28 mouse cellular contexts compared by ENCODE assay signal in the genomic region with DNA sequence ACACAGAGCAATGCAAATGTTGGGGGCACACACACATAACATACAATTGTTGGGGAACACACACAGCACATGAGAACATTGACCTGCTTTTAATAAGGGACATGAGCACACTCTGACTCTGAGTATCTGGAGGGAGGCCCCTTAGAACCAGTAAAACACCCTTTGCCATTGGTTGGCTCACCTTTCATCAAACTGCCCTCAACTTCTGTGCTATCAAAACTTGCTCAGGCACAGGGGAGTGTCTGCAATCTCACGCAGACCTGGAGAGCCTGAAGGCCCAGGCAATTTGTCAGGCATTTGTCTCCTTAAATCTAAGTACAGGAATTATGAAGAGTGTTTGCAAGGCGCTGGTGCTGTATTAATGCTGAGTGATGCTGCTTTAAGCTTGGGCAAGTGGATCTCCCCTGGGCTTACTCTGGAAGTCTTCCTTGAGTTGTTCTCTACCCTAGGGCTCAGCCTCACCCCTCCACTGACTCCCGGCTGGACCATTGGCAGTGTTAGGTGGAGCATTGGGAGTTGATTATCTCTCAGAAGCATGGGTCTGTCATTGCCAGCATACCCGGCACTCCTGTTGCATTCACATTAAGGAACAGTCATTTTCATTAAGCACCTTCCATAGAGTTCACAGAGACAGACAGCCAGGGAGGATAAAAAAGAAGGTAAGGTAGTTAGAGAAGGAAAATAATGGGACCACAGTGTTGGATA.
A peak's percentile ranks its signal among the peaks of the same experiment; 100 is the strongest.
DNase-seq lines count a peak whose midpoint lies in the region; ATAC-seq and TF ChIP-seq lines count a peak whose summit lies in the region.
"Had no signal": no experiment of that assay in that cellular context is flagged by ENCODE, and none has a peak within 500 bp of the region (broad histone marks: within the 10 kb centered on the region; RNA-seq: fewer than 3 reads in every experiment).

No protein-coding gene starts in this region.

- H3K4me1 ChIP-seq in liver, embryonic 12.5 days = peaks cover 25% of the 10 kb centered on the region
- H3K4me1 ChIP-seq in liver, embryonic 11.5 days (replicated peaks; ENCODE audit: control insufficient read depth, insufficient read depth, low read length) = no peaks in the 10 kb centered on the region
- peaks cover 0 to 4% of the 10 kb centered on the region in 2 experiments; a peak in 1 of 4 replicates for H3K4me1 ChIP-seq in liver, embryonic 14.5 days (replicated peaks; ENCODE audit: control insufficient read depth in 2 of 2, insufficient read depth in 2 of 2, low read length in 1 of 2)
- H3K4me1 ChIP-seq in hindbrain, embryonic 13.5 days (replicated peaks) = no peaks in the 10 kb centered on the region
- no peaks in the 10 kb centered on the region for H3K4me1 ChIP-seq in forebrain, embryonic 15.5 days
- H3K4me1 ChIP-seq: forebrain, embryonic 13.5 days had no signal

- ATAC-seq in liver, embryonic 12.5 days = peak; percentile 81
- no peak; the same call in 1 of the 2 replicates for ATAC-seq in liver, embryonic 11.5 days (replicated peaks; ENCODE audit: low FRiP score)
- ATAC-seq in liver, embryonic 14.5 days (ENCODE audit: insufficient read depth) = peak; percentile 81
- peak; percentile 47; the same call in 1 of the 2 replicates for ATAC-seq in erythroid progenitor cell, adult 5-6 weeks (replicated peaks; ENCODE audit: low FRiP score, poor library complexity, severe bottlenecking)
- ATAC-seq in megakaryocyte-erythroid progenitor cell, adult 5-6 weeks (replicated peaks; ENCODE audit: low FRiP score, low TSS enrichment, poor library complexity, severe bottlenecking) = 0 out of 2 replicates have a peak, but pooled peaks have one; percentile 44
- ATAC-seq in hindbrain, embryonic 13.5 days (ENCODE audit: low FRiP score) = no peak
- no peak for ATAC-seq in forebrain, embryonic 15.5 days (replicated peaks)
- ATAC-seq: activated CD4-positive, CD25-positive, alpha-beta regulatory T cell, adult 4 months; CD4-positive, CD25-positive, alpha-beta regulatory T cell, adult 4 months; forebrain, embryonic 13.5 days; forebrain, postnatal 0 days; Patski had no signal

- TF ChIP-seq CTCF in liver, embryonic 14.5 days (IDR thresholded peaks at IDR 0.05; ENCODE audit: low read depth) = no peak

- H3K4me2 ChIP-seq in liver, embryonic 12.5 days = no peak overlapping the region
- no peak overlapping the region for H3K4me2 ChIP-seq in liver, embryonic 11.5 days
- H3K4me2 ChIP-seq in liver, embryonic 14.5 days (ENCODE audit: low read depth) = no peak overlapping the region
- no peak overlapping the region for H3K4me2 ChIP-seq in hindbrain, embryonic 13.5 days
- no peak overlapping the region for H3K4me2 ChIP-seq in forebrain, embryonic 15.5 days (replicated peaks)
- H3K4me2 ChIP-seq: embryonic facial prominence, embryonic 12.5 days; forebrain, embryonic 13.5 days had no signal

- WGBS in liver, embryonic 12.5 days (ENCODE audit: insufficient replicate concordance) = 47% methylated on average over 4 of the region's 4 CpGs
- WGBS in liver, embryonic 11.5 days = 57% methylated on average over 4 of the region's 4 CpGs
- 52% methylated on average over 4 of the region's 4 CpGs for WGBS in liver, embryonic 14.5 days (ENCODE audit: insufficient replicate concordance)
- WGBS in hindbrain, embryonic 13.5 days = 87% methylated on average over 4 of the region's 4 CpGs
- 77% methylated on average over 4 of the region's 4 CpGs for WGBS in forebrain, embryonic 15.5 days

- no peak for TF ChIP-seq EP300 in liver, embryonic 14.5 days (IDR thresholded peaks at IDR 0.05; ENCODE audit: low read depth)

- H3K27me3 ChIP-seq in liver, embryonic 12.5 days (replicated peaks) = peaks cover 13% of the 10 kb centered on the region
- H3K27me3 ChIP-seq in liver, embryonic 11.5 days (replicated peaks; ENCODE audit: control insufficient read depth, insufficient read depth, low read length) = no peaks in the 10 kb centered on the region
- no peaks in the 10 kb centered on the region for H3K27me3 ChIP-seq in liver, embryonic 14.5 days (ENCODE audit: control insufficient read depth, insufficient read depth, low read length)
- no peaks in the 10 kb centered on the region for H3K27me3 ChIP-seq in hindbrain, embryonic 13.5 days
- no peaks in the 10 kb centered on the region for H3K27me3 ChIP-seq in forebrain, embryonic 15.5 days
- H3K27me3 ChIP-seq: CH12.LX; embryonic facial prominence, embryonic 12.5 days; forebrain, embryonic 13.5 days; Patski had no signal

- H3K9me3 ChIP-seq in liver, embryonic 12.5 days (replicated peaks) = no peaks in the 10 kb centered on the region
- H3K9me3 ChIP-seq in liver, embryonic 11.5 days (ENCODE audit: control insufficient read depth, low read length) = no peaks in the 10 kb centered on the region
- no peaks in the 10 kb centered on the region for H3K9me3 ChIP-seq in liver, embryonic 14.5 days (ENCODE audit: control insufficient read depth, low read length)
- H3K9me3 ChIP-seq in hindbrain, embryonic 13.5 days = no peaks in the 10 kb centered on the region
- no peaks in the 10 kb centered on the region for H3K9me3 ChIP-seq in forebrain, embryonic 15.5 days
- H3K9me3 ChIP-seq: embryonic facial prominence, embryonic 12.5 days; forebrain, embryonic 13.5 days; G1E had no signal

- H3K36me3 ChIP-seq in liver, embryonic 12.5 days = no peaks in the 10 kb centered on the region
- no peaks in the 10 kb centered on the region for H3K36me3 ChIP-seq in liver, embryonic 11.5 days (ENCODE audit: control insufficient read depth, insufficient read depth, low read length)
- no peaks in the 10 kb centered on the region for H3K36me3 ChIP-seq in liver, embryonic 14.5 days (replicated peaks; ENCODE audit: control insufficient read depth, insufficient read depth, low read depth)
- H3K36me3 ChIP-seq in hindbrain, embryonic 13.5 days = no peaks in the 10 kb centered on the region
- no peaks in the 10 kb centered on the region for H3K36me3 ChIP-seq in forebrain, embryonic 15.5 days
- H3K36me3 ChIP-seq: embryonic facial prominence, embryonic 12.5 days; G1E had no signal

- peak overlapping the region; percentile 7; the same call in 1 of the 2 replicates for H3K27ac ChIP-seq in liver, embryonic 12.5 days
- no peak overlapping the region for H3K27ac ChIP-seq in liver, embryonic 11.5 days (ENCODE audit: low read depth, low read length)
- no peak overlapping the region for H3K27ac ChIP-seq in liver, embryonic 14.5 days
- no peak overlapping the region for H3K27ac ChIP-seq in hindbrain, embryonic 13.5 days
- no peak overlapping the region for H3K27ac ChIP-seq in forebrain, embryonic 15.5 days (replicated peaks)
- H3K27ac ChIP-seq: embryonic facial prominence, embryonic 12.5 days; forebrain, embryonic 13.5 days had no signal

- no peak overlapping the region for H3K4me3 ChIP-seq in liver, embryonic 12.5 days
- H3K4me3 ChIP-seq in liver, embryonic 11.5 days (ENCODE audit: low read depth, low read length) = no peak overlapping the region
- no peak overlapping the region for H3K4me3 ChIP-seq in liver, embryonic 14.5 days (ENCODE audit: insufficient read depth in 1 of 2, low read depth in 2 of 2, low read length in 2 of 2)
- H3K4me3 ChIP-seq in hindbrain, embryonic 13.5 days = no peak overlapping the region
- no peak overlapping the region for H3K4me3 ChIP-seq in forebrain, embryonic 15.5 days
- H3K4me3 ChIP-seq: embryonic facial prominence, embryonic 12.5 days; erythroblast, embryonic 14.5 days; forebrain, embryonic 13.5 days had no signal

- no peak overlapping the region for H3K9ac ChIP-seq in liver, embryonic 12.5 days
- H3K9ac ChIP-seq in liver, embryonic 11.5 days (ENCODE audit: low read depth, low read length) = no peak overlapping the region
- H3K9ac ChIP-seq in liver, embryonic 14.5 days (replicated peaks) = no peak overlapping the region
- H3K9ac ChIP-seq in hindbrain, embryonic 13.5 days = no peak overlapping the region
- no peak overlapping the region for H3K9ac ChIP-seq in forebrain, embryonic 15.5 days (replicated peaks)
- H3K9ac ChIP-seq: embryonic facial prominence, embryonic 12.5 days; forebrain, embryonic 13.5 days; forebrain, postnatal 0 days had no signal

- DNase-seq in liver, embryonic 11.5 days (ENCODE audit: low spot score) = no peak
- peak in 1 of 3 experiments; percentile 5 for DNase-seq in liver, embryonic 14.5 days (ENCODE audit: low read depth in 3 of 3, low spot score in 3 of 3)
- no peak for DNase-seq in liver
- DNase-seq: adrenal gland, adult 8-10 months; adrenal gland, postnatal 14 days; adrenal gland, postnatal 36 days; B cell, adult 2 months; cerebellum, adult 11 months; cerebellum, adult 18-20 months; cerebellum, adult 8-10 months; cerebellum, adult 9-11 months; cerebellum, postnatal 14 days; cerebellum, postnatal 36 days; embryo, embryonic 11 days; forebrain, postnatal 0 days had no signal

Comparison
In these comparisons a context has a peak if more than half of its experiments do, and no peak if none do; other contexts are left out.
1. ATAC-seq: peak in liver, embryonic 12.5 days (single experiment), liver, embryonic 14.5 days (single experiment), erythroid progenitor cell, adult 5-6 weeks (single experiment) and megakaryocyte-erythroid progenitor cell, adult 5-6 weeks (single experiment); none in liver, embryonic 11.5 days (single experiment), hindbrain, embryonic 13.5 days (single experiment) and forebrain, embryonic 15.5 days (single experiment).